Mouse (Mus musculus) cerebral cortex, adult 2 months (tissue): ENCODE results near the gene Btbd35f29.

Experiments used
- WGBS: fragments of 180-500 bp; shearing (Covaris S2); methylation state at CpG from one replicate; pipeline ENCODE4 v1.1.7; 2018; 5-methylcytosine and 5-hydroxymethylcytosine counted together

The Btbd35f29 gene

DNA sequence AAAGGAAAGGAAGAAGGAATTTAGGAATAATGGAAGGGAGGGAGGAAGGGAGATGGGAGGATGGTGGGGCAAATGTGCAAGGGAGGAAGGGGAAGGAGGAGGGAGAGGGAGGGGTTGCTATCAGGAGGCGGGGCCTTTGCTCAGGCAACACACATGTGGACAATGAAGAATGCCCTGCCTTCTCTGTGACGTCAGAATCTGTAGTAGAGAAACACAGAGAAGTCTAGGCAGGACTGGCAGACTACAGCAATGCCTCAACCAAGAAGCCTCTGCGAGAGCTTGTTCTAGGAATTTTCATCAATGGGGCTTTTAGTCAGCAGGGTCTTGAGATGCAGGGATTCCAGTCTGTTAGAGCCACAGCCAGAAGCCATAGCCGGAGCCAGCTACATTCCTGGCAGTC, at the start of gene Btbd35f29:
Gene Btbd35f29 (plus strand): TSS at position 301 of the 400 bp plus-strand sequence.
- no CpG with 5 or more reads among the region's 4 CpGs for WGBS

DNA sequence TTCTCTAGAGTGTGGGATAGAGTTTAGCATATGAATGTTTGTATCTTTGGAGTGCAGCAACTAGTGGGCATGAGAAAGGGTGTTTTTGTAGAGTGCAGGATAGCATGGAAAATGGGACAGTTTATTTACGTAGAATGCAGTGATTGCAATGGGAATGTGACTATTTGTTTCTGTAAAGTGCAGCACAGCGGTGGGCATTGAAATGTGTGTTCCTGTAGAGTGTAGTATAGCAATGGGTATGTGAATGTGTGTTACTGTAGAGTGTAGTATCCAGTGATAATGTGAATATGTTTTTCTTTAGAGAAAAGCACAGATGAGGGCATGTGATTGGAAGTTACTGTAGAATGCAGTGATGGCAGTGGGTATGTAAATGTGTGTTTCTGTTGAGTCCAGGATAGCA, 23.9 kb downstream of the Btbd35f29 start:
- WGBS = 77% methylated on average over 2 of the region's 2 CpGs

DNA sequence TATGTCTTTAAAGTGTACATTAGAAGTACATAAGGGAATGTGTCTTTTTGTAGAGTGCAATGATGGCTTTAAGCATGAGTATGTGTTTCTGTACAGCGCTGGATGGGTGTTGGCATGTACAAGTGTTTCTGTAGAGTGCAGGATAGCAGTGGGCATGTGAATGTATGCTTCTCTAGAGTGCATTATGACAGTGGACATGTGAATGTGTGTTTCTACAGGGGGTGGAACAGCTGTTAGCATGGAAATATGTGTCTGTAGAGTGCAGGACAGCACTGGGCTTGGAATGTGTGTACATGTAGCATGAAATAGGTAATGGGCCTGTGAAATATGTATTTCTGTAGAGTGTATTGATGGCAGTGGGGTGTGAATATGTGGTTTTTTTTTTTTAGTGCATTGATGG, 28.4 kb downstream of the Btbd35f29 start:
- WGBS = 85% methylated on average over 1 of the region's 1 CpGs

DNA sequence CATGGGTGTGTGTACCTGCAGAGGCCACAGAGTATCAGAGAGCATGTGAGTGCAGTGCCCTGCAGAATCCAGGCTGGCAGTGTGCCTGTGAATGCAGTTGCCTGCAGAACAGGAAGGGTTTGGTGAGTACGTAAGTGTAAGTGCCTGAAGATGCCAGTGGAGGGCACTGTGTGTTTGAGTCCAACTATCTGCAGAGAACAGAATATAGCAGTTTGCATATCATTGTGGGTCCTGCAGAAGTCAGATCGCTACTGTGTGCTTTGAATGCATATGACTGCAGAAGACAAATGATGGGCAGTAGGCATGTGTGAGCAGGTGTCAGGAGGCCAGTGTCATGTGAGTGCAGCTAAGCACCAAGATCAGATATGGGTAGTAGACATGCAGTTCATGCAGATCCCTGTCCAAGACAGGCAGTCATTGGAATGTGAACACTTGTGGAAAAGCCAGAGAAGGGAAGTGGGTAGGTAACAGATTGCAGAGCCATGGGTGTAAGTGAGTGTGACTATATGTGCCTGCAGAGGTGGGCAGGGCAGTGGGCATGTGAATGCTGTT, 41.1 kb downstream of the Btbd35f29 start:
- 87% methylated on average over 2 of the region's 2 CpGs for WGBS

DNA sequence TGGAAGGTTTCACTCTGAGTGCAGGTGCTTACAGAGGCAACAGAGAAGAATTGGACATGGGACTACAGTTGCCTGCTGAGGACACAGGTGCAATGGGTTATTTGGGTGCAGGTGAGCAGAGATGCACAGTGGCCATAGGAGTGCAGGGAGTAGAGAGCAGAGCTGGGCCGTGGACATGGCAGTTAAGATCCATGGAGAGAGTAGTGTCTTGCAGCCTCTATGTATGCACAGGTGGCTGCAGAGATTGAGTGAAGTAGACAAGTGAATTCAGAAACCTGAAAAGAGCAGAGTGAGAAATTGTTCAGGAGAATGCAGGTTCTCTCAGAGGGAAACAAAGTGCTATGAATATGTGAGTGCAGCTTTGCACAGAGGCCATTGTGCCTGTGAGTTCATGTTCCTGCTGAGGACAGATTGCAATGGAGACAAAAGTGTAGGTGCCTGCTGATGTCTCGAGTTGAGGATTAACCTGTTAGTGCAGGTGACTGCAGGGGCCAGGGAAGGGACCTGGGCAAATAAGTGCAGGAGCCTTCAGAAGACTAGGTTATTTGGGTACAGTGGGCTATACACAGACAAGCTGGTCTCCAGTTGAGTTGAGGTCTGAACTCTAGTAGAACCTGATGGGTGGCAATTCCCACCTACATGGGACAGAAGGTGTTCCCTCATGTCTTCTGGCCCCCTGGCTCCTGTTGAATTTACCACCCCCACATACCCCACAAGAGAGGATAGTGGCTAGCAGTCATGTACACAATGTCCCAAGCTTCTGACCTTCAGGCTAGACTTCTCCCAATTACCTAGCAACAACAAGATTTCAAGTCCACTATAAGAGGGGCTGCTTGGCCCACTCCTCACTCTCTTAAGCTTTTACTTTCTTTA, 42.2 kb downstream of the Btbd35f29 start:
- 56% methylated on average over 2 of the region's 2 CpGs for WGBS

DNA sequence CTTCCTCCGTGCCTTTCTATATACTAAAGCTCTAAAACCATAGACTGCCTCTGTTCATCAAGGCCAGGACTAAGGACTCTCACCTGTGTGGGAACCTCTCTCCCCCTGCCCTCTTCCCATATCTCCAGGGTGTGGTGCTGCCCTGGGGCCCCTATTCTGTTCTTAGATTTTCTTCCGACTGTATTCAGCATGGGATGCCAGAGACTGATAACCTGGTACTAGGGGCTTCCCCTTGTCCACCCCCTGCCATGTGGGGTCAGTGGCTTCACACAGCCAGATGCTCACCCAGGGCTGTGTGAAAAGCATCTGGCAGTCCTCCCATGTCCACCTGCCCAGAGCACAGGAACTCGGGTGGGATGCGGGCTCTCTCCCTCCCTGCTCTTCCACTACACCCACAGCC, 43.1 kb downstream of the Btbd35f29 start:
- WGBS = 79% methylated on average over 4 of the region's 4 CpGs

DNA sequence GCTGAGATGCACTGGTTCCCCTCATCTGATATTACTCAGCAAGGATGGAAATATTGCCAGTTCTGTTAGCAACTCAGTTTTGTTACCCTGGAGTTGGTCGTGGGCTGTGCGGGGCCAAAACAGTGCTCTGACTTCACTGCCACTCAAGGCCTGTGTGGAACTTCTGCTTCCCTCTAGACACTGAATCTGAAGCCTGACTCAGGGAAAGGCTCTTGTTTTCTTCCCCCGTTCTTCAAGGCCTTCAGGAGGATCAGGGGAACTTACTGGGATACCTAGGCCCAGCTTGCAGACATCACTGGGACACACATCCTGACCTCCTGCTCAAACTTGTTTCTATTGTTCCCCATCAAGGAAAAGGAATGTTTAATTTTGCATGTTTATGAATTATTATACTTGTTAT, 45.2 kb downstream of the Btbd35f29 start:
- WGBS = 73% methylated on average over 3 of the region's 3 CpGs

DNA sequence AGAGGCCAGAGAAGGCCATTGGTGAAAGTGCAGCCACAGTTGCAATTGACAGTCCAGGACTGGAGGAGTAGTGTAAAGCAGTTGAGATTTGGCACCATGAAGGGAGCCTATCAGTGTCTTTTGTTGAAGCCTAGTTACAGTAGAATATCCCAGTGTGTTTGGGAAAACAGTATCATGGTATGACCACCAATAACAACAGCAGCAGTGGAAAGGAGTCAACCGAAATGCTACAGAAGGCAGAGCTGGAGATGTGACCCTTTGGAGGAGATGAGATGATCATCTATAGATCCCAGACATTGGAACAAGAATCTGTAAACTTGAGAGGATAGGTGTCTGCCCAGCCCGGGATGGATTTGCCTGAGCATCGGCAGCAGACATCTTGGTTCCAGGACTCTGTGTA, 47.7 kb downstream of the Btbd35f29 start:
- 91% methylated on average over 3 of the region's 3 CpGs for WGBS
